Mouse (Mus musculus): Measurements from ENCODE around the gene Sh3tc1.
A peak's percentile ranks its signal among the peaks of the same experiment; 100 is the strongest.

Gene Sh3tc1

DNA sequence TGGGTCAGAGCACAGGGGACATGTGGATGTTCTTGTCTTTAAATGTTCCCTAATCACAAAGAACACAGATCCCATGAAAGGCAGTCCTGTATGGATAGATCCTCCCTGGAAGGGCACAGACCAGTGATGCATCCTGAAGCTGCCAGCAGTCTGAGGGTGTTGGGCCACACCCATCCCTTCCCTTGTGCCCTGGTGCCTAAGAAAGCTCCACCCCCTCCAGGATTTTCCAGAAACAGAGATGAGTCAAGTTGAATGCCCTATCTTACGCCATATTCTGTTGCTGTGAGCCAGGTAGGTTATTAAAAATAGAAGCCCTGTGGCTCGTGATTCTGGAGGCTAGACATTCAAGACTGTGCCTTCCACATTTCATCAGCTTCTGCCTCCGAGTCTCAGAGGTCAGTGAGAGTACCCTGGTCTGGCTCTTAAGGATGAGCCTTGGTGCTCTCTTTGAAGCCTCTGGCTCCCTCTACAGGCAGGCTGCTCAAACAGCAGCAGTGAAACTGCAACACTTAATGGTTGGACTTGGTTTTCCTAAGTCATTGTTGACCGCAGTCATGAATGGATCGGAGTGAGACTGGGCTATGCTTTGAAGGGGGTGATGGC, 15.4 kb upstream of the Sh3tc1 start:
- DNase-seq (ENCODE audit: low spot score in 2 of 2) = peak in 1 of 2 experiments; percentile 61

DNA sequence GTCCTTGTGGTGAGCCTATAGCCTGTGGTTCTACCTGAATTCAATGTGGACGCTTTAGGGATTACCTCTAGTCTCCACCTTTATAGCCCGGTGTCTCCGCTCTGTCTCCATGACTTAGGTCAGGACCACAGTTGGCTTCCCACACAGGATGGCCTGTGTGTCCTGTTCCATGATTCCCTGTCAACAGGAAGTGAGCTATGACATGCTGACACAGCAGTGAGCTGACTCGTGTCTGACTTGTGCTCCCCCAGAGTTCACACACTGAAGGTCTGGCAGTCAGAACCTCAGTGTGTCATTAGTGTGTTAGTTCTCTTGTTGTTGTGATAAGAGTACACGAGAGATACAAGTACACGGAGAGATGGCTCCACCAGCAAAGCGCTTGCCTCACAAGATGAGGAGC, 11.2 kb upstream of the Sh3tc1 start:
- DNase-seq (ENCODE audit: low spot score in 2 of 2) = no peak

DNA sequence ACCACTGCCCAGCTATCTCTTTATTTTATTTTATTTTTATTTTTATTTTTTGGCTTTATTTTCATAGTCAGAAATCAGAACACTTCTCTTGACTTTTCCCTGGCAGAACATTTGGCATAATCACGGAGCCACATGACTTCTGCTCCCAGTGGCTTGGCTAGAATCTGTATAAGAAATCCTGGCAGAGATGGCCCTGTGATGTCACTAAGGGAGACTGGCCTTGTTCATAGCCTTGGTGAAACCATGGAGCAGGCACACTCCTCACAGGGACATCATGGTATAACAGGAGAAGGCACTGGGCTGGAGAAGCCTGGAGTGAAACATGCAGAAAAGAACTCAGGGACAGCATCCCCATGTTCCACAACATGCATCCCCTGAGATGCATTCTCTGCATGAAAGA, 10.2 kb upstream of the Sh3tc1 start:
- DNase-seq (ENCODE audit: low spot score in 2 of 2) = no peak

DNA sequence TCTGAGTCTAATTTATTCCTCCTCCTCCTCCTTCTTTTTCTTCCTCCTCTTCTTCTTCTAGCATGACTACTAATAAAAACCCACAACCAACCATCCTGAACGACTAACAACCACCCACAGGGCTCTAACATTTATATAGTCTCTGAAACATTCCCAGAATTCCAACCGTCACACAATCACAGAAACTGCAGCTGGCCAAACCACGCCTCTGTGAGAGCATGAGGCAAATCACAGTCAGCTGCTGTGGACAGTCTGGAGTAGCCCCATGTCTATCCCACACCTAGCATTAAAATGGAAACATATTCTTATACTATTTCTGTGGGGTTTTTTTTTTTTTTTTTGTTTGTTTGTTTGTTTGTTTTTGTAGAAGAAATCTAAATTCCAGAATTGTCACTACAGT, 9.6 kb upstream of the Sh3tc1 start:
- no peak for DNase-seq (ENCODE audit: low spot score in 2 of 2)

DNA sequence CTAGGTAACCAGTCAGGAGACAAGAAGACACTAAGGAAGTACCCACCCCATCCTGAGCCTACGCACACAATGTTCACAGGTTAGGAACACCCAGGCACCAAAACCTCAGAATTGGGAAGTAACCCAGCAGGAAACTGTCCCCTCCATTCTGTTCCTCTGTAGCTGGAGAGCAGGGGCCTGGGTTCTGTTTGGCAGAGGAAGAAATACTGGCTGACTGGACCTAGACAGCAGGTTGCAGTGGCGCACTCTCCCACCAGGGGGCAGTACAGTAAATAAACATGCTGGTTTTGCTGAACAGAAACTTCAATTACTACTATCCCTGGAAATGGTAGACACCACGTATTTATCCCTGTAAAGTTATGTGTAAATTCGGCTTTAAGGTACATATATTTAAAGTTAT, 7.1 kb upstream of the Sh3tc1 start:
- peak in 1 of 2 experiments; percentile 69 for DNase-seq (ENCODE audit: low spot score in 2 of 2)

DNA sequence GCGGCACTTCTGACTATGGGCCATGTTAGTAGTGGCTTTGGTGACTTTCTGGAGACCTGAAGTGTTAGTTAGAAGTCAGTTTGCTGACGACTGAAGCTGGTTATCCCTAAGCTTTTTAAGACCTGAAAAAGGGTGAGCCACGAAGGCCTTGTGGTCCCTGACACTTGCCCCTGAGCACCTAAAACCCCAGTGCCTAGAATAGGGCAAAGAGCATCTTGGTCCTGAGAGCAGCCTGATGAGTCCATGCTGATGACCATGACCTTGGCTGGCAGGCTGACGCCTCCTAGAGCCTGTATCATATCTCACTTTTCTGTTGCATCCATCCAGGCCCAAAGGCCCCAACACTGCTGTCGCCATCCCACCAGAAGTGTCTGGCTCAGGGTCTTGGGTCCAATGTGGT, 5.6 kb upstream of the Sh3tc1 start:
- DNase-seq (ENCODE audit: low spot score in 2 of 2) = no peak

DNA sequence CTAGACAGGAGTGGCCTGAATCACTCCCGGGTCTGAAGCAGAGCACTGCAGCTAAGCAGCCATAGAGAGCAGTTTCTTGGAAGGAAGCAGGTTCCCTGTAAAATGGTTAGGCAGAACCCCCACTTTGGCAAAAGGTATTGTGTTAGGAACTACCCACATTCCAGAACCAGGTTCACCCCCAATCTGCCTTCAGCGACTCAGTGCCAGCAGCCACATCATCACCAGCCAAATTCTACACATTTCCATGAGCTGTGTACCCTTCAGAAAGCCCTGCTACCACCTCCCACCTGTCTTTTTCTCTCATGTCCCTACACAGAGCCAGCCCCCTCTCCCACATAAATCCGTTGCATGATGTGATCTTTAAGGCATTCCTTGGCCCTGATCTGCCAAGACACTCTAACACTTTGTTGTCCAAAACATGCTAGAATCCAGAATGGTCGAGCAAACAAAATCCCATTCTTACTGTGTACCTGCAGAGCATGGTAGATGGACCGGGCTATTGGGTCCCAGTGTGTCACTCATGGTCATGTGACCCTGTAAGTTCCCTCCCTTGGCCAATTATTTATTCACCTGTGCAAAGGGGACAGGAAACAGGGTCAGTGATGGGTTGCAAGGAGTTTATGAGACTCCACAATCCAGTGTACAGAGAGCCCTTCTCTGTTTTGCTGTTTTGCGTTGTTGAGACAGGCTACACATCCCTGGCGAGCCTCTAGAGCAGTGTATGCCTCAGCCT, 4.4 kb upstream of the Sh3tc1 start:
- no peak for DNase-seq (ENCODE audit: low spot score in 2 of 2)

DNA sequence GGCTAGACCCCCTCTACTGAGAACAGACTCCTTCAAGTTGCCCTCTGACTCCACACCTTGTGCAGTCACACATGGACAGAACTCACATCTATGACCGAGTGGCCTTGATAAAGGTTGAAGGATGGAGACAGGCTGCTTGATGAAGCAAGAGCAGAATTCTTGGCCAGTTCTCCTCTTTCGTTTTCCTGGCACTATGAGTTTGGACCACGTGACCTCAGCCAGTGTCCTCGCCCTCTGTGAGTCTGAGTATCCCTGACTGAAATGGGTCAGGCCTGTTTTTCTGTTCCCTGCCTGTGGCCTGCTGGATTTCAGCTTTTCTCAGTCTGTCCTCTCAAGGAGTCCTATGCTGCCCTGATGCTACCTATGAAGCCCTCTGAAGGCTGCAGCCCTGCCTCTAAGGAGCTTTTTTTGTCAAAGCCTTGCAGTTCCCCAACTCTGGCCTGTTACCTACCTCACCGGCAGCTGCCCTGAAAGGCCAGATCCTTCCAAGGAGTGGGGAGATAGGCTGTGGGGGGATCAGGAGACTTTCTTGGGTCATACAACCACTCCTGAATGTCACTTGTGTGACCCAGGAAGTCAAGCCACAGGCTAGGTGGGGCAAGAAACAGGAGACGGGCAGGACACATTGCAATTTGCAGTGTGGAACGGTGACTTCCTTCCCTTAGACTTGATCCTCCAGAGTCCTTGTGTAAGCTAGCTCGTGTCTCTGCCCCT, 3.6 kb upstream of the Sh3tc1 start:
- peak; percentile 79 to 88 for DNase-seq (ENCODE audit: low spot score in 2 of 2)

DNA sequence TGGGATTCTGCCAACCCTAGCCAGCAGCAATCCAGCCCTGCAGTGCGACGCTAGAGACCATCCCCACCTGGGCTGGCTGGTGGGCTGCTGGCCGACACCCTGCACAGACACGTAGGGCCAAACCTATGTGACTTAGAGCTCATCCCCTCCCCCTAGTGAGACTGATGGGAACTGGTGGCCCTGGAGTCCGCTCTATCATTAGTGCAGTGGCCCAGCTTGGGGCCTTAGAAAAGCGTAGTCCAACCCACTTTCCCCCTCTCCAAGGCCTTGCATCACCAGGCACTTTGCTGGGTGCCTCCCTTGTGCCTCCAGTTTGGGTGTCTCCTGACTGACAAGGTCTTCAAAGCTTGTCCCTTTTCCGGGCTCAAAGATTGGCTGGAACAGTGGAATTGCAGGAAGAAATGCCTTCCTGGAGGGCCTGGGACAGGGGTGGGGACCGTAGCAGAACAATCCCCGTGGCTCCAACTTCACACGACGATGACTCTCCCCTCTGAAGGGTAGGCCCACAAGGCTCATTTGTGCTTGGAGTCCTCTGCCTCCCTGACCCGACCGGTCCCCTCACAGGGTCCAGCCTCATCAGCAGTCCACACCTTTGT, 1.5 kb upstream of the Sh3tc1 start:
- DNase-seq (ENCODE audit: low spot score in 2 of 2) = no peak

DNA sequence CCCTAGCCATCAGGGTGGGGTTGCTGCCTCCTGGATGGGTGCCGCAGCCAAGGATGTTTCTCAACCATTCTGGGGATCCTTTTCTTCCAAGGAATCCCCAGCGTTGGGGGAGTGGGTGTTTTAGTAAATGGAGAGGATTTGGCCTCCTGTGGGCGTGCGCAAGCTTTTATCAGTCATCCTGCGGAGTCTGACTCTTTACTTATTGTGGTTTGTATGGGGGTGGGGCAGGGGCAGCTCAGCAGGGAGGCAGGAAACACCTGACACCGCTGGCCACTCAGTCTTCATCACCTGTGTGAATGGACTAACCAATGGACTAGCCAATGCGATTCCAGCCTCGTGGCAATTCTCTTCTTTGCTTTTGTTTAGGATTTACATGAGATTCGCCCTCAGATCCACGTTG, 929 bp upstream of the Sh3tc1 start:
- DNase-seq (ENCODE audit: low spot score in 2 of 2) = no peak

DNA sequence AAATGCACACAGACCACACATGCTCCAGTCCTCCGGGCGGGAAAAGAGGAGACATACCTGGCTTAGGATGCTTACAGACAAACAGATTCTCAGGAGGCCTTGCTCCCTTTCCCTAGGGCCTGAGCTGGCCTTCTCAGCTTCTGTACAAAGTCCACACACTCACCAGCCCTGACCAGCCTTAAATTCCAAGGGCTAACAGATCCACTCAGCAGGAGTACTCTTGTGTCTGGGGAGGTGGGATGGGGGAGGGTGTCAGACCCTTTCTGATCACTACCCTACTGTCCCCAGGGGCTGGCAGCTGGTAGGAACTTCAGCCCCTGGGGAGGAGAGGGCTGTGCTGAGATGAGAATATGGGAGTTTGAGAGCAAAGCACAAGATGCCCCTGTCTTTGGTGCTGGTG, 782 bp downstream of the Sh3tc1 start:
- DNase-seq (ENCODE audit: low spot score in 2 of 2) = no peak

DNA sequence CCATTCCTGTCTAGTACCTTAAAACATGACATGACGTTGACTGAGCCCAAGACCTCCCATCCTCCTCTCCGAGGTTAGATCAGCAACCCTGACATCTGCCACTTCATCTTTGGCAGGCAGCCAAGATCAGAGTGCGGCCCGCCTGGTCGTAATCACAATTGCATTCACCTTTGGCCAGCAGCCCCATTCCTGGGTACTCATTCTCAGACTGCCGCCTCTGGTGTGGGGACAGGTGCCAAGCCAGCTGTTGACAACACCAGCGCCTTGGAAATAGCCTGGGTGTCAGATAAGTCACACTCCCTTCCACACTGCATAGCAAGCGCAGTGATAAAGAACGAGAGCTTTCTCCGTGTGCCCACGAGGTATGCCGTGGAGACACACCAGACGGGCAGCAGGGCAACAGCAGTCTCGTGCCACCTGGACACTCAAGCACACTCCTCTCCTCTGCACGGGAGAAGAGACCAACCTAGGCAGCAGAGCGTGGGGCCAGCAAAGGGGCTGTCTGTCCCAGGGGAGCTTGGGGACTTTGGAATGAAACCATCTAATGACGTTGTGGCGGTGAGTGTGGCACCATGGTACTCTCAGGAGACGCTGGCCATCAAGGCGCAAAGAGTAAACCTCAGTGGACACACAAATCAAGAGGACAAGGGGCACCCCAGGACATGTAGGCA, 2.4 kb downstream of the Sh3tc1 start:
- DNase-seq (ENCODE audit: low spot score in 2 of 2) = peak in 1 of 2 experiments; percentile 65

DNA sequence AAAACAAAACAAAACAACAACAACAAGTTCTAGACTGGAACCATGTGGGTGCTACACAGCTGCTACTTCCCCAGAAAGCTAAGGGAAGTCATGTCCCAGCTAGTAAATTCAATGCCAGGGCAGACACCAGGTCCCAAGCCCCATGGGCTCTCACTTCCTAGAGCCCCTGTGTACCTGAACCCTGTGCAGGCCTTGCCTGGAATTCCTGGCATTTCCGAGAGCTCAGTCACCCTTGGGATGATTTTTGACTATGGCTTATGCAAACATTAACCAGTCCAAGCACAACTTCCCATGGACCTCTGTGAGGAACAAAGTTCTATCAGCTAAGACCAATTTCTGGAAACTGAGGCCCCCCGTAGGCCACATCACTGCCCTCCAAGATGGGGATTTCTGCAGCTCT, 6.3 kb downstream of the Sh3tc1 start:
- DNase-seq (ENCODE audit: low spot score in 2 of 2) = no peak

DNA sequence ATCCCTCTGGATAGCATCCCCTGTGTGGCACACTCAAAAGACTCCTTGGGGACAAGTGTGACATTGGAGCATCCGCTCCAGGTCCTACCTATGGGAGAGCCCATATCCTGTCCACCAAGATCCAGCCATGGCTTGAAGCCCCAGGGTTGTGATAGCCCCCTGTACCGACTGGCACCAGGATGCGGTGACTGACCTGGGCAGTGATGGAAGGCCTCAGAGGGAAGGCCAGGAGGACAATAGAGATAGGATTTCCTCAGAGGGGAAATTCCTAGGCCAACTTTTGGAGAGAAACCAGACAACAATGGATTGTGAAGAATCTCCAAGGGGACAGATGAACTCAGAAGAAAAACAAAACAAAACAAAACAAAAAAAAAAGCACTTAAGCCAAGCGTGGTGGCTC, 8.8 kb downstream of the Sh3tc1 start:
- no peak for DNase-seq (ENCODE audit: low spot score in 2 of 2)

DNA sequence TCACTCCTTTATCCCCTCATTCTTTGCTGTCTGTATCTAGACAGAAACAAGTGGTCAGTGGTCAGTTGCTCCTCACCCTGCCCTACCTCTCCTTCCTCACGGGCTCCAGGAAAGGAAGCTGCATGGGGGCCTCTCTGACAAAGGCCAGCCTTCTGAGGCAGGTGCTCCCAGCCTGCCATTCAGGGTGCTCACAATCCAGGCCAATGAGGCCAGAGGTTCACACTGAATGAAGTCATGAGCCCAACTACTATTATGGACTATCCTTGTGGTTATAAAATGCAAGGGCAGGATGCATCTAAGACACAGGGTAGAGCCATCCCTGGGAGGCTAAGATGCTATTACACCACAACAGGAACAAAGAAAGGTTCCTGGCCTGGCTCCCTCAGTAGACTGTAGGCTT, 9.2 kb downstream of the Sh3tc1 start:
- no peak for DNase-seq (ENCODE audit: low spot score in 2 of 2)

DNA sequence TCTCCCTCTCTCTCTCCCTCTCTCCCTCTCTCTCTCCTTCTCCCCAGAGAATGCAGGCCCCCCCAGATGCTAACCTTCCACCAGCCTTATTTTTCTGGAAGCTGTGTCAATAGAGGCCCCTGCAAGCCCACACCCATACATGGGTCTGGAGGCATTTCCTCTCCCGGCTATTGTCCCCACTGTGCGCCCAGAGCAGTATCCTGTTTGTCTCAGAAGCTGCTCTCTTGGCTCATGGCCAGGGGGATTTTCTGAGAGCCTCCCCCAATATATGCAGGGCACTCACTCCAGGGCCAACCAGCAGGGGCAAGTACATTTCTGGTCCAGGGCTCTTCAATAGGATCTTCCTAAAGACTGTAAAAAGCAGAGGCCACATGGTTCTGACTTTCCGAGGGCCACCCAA, 9.9 kb downstream of the Sh3tc1 start:
- DNase-seq (ENCODE audit: low spot score in 2 of 2) = peak; percentile 70 to 79

DNA sequence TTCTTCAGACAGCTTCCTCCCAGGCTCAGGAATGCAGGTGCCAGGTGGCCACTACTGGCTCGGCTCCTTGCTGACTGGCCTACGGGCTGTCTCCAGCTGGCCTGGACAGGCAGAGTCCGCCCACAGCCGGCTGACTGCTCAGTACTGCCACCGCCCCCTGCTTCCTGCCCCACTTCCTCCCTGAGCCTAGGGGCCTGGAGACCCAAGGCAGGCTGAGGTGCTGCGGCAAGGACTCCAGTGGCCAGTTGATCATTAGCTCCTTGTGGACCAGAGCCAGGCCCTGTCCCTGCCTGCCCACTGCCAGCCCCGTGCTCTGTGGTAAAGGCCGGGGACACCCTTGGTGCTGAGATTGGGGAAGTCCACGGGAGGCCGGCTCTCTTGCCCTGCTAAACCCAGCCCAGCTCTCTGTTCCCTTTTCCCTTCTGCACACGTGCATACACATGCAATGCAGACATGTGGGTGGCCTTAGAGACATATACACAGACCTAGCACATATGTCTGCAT, 10.8 kb downstream of the Sh3tc1 start:
- peak; percentile 82 to 89 for DNase-seq (ENCODE audit: low spot score in 2 of 2)

DNA sequence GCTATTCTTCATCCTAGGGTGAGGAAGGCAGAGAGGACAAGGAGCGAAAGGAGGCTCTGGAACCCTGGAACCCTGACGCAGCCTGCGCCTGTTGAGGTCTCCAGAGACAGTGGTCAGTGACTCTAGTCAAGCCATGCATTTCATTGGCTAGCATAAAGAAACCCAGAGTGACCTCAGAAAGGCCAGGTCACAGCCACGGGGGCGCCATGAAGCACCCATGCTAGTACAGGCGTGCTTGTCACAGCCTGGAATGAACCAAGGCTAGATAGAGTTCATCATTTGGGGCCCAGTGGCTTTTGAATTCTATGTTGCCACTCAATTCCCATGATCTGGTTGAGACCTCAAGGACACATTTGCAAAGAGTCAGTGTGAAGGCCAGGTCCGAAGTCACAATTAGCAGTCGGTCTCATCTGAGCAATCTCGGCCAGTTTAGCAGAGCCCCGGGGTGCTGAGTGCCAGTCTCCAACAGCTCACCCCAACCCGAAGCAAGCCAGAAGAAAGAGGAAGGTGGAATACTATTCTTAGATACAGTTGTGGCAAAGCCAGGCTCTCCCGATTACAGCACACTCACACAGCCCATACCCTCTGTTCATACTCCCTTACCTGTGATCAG, 11.3 kb downstream of the Sh3tc1 start:
- DNase-seq (ENCODE audit: low spot score in 2 of 2) = peak in 1 of 2 experiments; percentile 13

DNA sequence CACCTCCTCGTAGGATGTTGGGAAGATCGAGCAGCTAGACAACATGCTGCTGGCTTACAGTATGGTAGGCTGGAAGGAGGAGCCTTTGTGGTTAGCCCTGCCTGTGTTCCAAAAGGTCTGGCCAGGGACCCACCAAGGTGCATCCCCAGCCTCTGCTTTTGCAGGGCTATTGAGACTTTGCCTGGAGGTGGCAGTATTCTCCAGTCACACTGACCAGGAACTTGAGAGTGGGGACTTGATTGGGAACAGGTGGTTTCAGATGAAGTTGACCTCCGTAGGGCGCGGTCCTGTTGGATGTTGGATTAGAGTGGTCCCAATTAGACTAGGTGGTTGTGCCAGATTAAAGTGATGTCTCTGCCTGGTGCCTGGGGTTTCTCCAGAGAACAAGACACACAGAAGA, 12.3 kb downstream of the Sh3tc1 start:
- no peak for DNase-seq (ENCODE audit: low spot score in 2 of 2)

DNA sequence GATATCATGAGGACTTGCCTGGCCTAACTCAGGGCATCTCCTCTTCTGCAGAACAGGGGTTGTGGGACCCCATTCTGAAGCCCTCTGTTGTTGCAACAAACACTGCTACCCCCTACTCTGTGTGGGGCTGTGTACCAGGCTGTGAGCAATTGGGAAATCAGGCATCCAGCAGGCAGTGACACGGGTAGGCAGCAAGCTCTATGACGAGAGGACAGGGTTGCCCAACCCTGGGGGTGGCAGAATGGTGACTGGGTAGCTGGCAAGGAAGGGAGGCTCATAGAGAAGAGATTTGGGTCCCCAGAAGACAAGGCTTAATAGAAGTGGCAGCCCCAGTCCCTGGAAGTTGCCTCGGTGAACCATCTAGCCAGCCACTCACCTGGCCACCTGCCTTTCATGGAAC, 13.9 kb downstream of the Sh3tc1 start:
- DNase-seq (ENCODE audit: low spot score in 2 of 2) = no peak

DNA sequence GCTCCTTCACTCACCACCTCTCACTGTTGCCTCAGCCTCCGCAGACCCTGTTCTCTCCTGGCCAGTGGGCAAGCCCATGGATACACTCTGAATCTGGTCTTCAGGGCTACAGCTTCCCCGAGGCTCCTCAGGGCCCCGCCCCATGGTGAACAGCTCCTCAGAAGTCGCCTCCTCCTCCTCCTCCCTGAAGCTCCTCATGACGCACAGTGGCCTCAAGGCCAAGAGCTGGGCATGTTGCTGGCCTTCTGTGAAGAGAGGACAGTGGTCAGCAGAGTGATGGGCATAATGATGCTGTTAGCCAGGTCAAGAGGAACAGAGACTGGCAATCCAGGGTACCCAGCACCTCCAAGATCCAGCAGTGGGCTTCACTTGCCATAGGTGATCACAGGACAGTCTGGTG, 15.9 kb downstream of the Sh3tc1 start:
- DNase-seq (ENCODE audit: low spot score in 2 of 2) = no peak

DNA sequence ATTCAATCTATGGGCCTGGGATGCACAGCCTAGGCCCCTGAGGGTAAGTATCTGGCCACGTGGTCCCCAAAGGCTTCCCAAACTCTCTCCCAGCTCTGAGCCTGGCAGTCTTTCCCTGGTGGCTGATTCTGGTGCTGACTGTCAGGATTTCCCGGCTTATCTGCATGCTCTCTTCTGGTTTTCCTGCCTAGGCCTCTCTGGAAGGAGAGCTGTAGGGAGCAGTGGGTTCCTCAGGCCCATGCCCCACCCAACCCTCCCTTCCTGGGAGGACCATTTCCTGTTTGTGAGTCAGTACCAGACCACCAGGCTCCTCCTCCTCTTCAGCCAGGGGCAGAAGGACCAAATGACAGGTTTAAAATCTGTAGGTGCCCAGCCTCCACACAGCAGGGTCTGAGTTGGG, 17.1 kb downstream of the Sh3tc1 start:
- no peak for DNase-seq (ENCODE audit: low spot score in 2 of 2)

All from heart, adult 9 months (tissue).